Mouse (Mus musculus): Measurements from ENCODE around the gene Mast4. TPM values are rescaled to one million over a fixed set of nuclear protein-coding genes. Genes with fewer than 3 reads are reported as not detected.

Gene Mast4
- polyA plus RNA-seq, 2 experiments, result 0.71 to 1.5 TPM

DNA sequence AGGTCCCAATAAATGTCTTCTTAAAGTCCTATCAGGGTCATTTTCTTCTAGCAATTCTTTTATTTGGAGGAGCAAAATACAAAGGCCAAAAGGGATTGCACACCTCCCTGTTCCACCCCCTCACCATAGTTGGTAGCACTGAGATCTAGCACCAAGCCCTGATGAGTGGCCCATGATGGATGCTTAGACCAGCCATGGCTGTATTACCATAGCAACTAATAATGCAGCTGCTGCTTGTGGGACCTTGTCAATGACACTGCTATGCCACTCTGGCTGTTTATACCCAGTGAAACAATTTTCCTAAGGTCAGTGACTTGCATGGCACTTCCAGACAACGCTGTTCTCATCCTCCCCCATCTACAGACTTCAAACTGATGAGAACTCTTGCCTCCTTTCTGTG is 570.1 kb downstream of the Mast4 start:
- WGBS (ENCODE audit: insufficient replicate concordance), result 96% methylated on average over 1 of the region's 1 CpGs
- no peaks in the 10 kb centered on the region for H3K36me3 ChIP-seq (replicated peaks; ENCODE audit: control insufficient read depth, insufficient read depth, low read depth)
- no peak overlapping the region for H3K4me3 ChIP-seq (ENCODE audit: insufficient read depth in 1 of 2, low read depth in 2 of 2, low read length in 2 of 2)
- no peak overlapping the region for H3K27ac ChIP-seq
- H3K9me3 ChIP-seq (ENCODE audit: control insufficient read depth, low read length), result no peaks in the 10 kb centered on the region
- DNase-seq (ENCODE audit: low read depth in 3 of 3, low spot score in 3 of 3) (no peak), ATAC-seq (ENCODE audit: insufficient read depth) (no peak)
- H3K4me2 ChIP-seq (ENCODE audit: low read depth), result no peak overlapping the region
- no peak overlapping the region for H3K9ac ChIP-seq (replicated peaks)
- no peak for TF ChIP-seq EP300 (IDR thresholded peaks at IDR 0.05; ENCODE audit: low read depth)
- TF ChIP-seq CTCF (IDR thresholded peaks at IDR 0.05; ENCODE audit: low read depth), result no peak
- H3K4me1 ChIP-seq (replicated peaks; ENCODE audit: control insufficient read depth in 2 of 2, insufficient read depth in 2 of 2, low read length in 1 of 2), result peaks cover 4 to 15% of the 10 kb centered on the region in 2 experiments; a peak in 3 of 4 replicates
- H3K27me3 ChIP-seq (ENCODE audit: control insufficient read depth, insufficient read depth, low read length), result no peaks in the 10 kb centered on the region

- Histone ChIP-seq H3K27me3 (ENCODE audit: control insufficient read depth, insufficient read depth, low read length) (no peaks in the 10 kb centered on the region), H3K27ac (no peak overlapping the region), H3K9me3 (ENCODE audit: control insufficient read depth, low read length) (no peaks in the 10 kb centered on the region), H3K4me2 (ENCODE audit: low read depth) (no peak overlapping the region), H3K9ac (replicated peaks) (no peak overlapping the region), H3K36me3 (replicated peaks; ENCODE audit: control insufficient read depth, insufficient read depth, low read depth) (no peaks in the 10 kb centered on the region), H3K4me1 (replicated peaks; ENCODE audit: control insufficient read depth in 2 of 2, insufficient read depth in 2 of 2, low read length in 1 of 2) (peaks cover 4 to 18% of the 10 kb centered on the region in 2 experiments; a peak in 3 of 4 replicates), H3K4me3 (ENCODE audit: insufficient read depth in 1 of 2, low read depth in 2 of 2, low read length in 2 of 2) (no peak overlapping the region)
- TF ChIP-seq CTCF (IDR thresholded peaks at IDR 0.05; ENCODE audit: low read depth), result no peak
- no peak for TF ChIP-seq EP300 (IDR thresholded peaks at IDR 0.05; ENCODE audit: low read depth)
- DNase-seq (ENCODE audit: low read depth in 3 of 3, low spot score in 3 of 3) (no peak), ATAC-seq (ENCODE audit: insufficient read depth) (no peak)
- 77% methylated on average over 10 of the region's 10 CpGs for WGBS (ENCODE audit: insufficient replicate concordance)
These were observed 572.1 kb downstream of the Mast4 start for GRCm38 (mm10) chr13:102762203-102762602.

- DNase-seq (ENCODE audit: low read depth in 3 of 3, low spot score in 3 of 3) (no peak), ATAC-seq (ENCODE audit: insufficient read depth) (no peak)
- no peak overlapping the region for H3K27ac ChIP-seq
- 54% methylated on average over 9 of the region's 9 CpGs for WGBS (ENCODE audit: insufficient replicate concordance)
- no peak for TF ChIP-seq EP300 (IDR thresholded peaks at IDR 0.05; ENCODE audit: low read depth)
- TF ChIP-seq CTCF (IDR thresholded peaks at IDR 0.05; ENCODE audit: low read depth), result no peak
- no peaks in the 10 kb centered on the region for H3K27me3 ChIP-seq (ENCODE audit: control insufficient read depth, insufficient read depth, low read length)
- H3K9me3 ChIP-seq (ENCODE audit: control insufficient read depth, low read length), result no peaks in the 10 kb centered on the region
- H3K4me2 ChIP-seq (ENCODE audit: low read depth), result no peak overlapping the region
- H3K9ac ChIP-seq (replicated peaks), result no peak overlapping the region
- no peaks in the 10 kb centered on the region for H3K36me3 ChIP-seq (replicated peaks; ENCODE audit: control insufficient read depth, insufficient read depth, low read depth)
- H3K4me3 ChIP-seq (ENCODE audit: insufficient read depth in 1 of 2, low read depth in 2 of 2, low read length in 2 of 2), result no peak overlapping the region
- peaks cover 0 to 14% of the 10 kb centered on the region in 2 experiments; a peak in 3 of 4 replicates for H3K4me1 ChIP-seq (replicated peaks; ENCODE audit: control insufficient read depth in 2 of 2, insufficient read depth in 2 of 2, low read length in 1 of 2)
These were observed 572.9 kb downstream of the Mast4 start for GRCm38 (mm10) chr13:102761410-102761809.

GRCm38 (mm10) chr13:102758021-102758420 is 576.3 kb downstream of the Mast4 start:
- no peak overlapping the region for H3K9ac ChIP-seq (replicated peaks)
- H3K27ac ChIP-seq, result no peak overlapping the region
- H3K9me3 ChIP-seq (ENCODE audit: control insufficient read depth, low read length), result no peaks in the 10 kb centered on the region

DNA sequence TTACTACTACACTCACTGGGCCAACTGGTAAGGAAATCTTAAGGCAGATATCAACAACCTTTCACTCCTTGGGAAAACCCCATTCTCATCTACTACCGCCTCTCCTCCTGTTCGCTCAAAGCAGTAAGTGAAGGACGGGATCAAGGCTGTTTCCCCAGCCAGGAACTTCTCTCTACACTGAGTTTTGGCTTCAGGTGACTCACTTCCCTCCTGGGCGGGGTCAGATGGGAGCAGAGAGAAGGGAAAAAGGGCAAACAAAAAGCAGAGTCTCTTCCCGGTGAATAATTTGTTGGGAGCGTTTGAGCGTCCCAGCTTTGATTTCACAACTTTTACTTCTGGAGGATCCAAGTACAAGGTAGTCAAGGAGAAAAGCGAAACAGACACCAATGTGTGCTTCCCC is 578.2 kb downstream of the Mast4 start:
- H3K27me3 ChIP-seq (ENCODE audit: control insufficient read depth, insufficient read depth, low read length), result no peaks in the 10 kb centered on the region
- no peak overlapping the region for H3K9ac ChIP-seq (replicated peaks)
- no peak overlapping the region for H3K4me2 ChIP-seq (ENCODE audit: low read depth)
- peaks cover 12 to 23% of the 10 kb centered on the region in 2 experiments for H3K4me1 ChIP-seq (replicated peaks; ENCODE audit: control insufficient read depth in 2 of 2, insufficient read depth in 2 of 2, low read length in 1 of 2)
- DNase-seq (ENCODE audit: low read depth in 3 of 3, low spot score in 3 of 3), result no peak
- TF ChIP-seq CTCF (IDR thresholded peaks at IDR 0.05; ENCODE audit: low read depth) (no peak), EP300 (IDR thresholded peaks at IDR 0.05; ENCODE audit: low read depth) (no peak)
- ATAC-seq (ENCODE audit: insufficient read depth), result no peak
- H3K4me3 ChIP-seq (ENCODE audit: insufficient read depth in 1 of 2, low read depth in 2 of 2, low read length in 2 of 2), result no peak overlapping the region
- no peaks in the 10 kb centered on the region for H3K9me3 ChIP-seq (ENCODE audit: control insufficient read depth, low read length)
- H3K27ac ChIP-seq, result no peak overlapping the region
- 78% methylated on average over 8 of the region's 8 CpGs for WGBS (ENCODE audit: insufficient replicate concordance)
- H3K36me3 ChIP-seq (replicated peaks; ENCODE audit: control insufficient read depth, insufficient read depth, low read depth), result no peaks in the 10 kb centered on the region

More at GRCm38 (mm10) chr13:102758021-102758420, 576.3 kb downstream of the Mast4 start:
- Histone ChIP-seq H3K4me3 (ENCODE audit: insufficient read depth in 1 of 2, low read depth in 2 of 2, low read length in 2 of 2) (no peak overlapping the region), H3K27me3 (ENCODE audit: control insufficient read depth, insufficient read depth, low read length) (no peaks in the 10 kb centered on the region), H3K4me2 (ENCODE audit: low read depth) (no peak overlapping the region), H3K4me1 (replicated peaks; ENCODE audit: control insufficient read depth in 2 of 2, insufficient read depth in 2 of 2, low read length in 1 of 2) (peaks cover 12 to 23% of the 10 kb centered on the region in 2 experiments), H3K36me3 (replicated peaks; ENCODE audit: control insufficient read depth, insufficient read depth, low read depth) (no peaks in the 10 kb centered on the region)
- no peak for ATAC-seq (ENCODE audit: insufficient read depth)
- WGBS (ENCODE audit: insufficient replicate concordance), result 76% methylated on average over 6 of the region's 6 CpGs
- TF ChIP-seq EP300 (IDR thresholded peaks at IDR 0.05; ENCODE audit: low read depth) (no peak), CTCF (IDR thresholded peaks at IDR 0.05; ENCODE audit: low read depth) (no peak)
- no peak for DNase-seq (ENCODE audit: low read depth in 3 of 3, low spot score in 3 of 3)

All from liver, embryonic 14.5 days (tissue).